Mouse (Mus musculus) spleen, adult 18-20 months (tissue): ENCODE measurements around the gene Ffar4.

Experiments
- DNase-seq, 2 experiments: peaks; one replicate each; pipeline ENCODE4 v3.0.0; 2022; ENCODE audit warnings: mixed read lengths in 2 of 2

Ffar4 gene

GRCm38 (mm10) chr19:38096858-38097758, at the start of gene Ffar4:
Ffar4 (plus strand) TSS chr19:38097071.
- no peak for DNase-seq

- no peak for DNase-seq
Measured at GRCm38 (mm10) chr19:38049686-38050085, 47.2 kb upstream of the Ffar4 start.

GRCm38 (mm10) chr19:38053227-38054041, 43.4 kb upstream of the Ffar4 start:
- no peak for DNase-seq

GRCm38 (mm10) chr19:38054149-38054719, 42.6 kb upstream of the Ffar4 start:
- peak in 1 of 2 experiments; percentile 86 for DNase-seq

- DNase-seq = peak; percentile 95 to 97
Measured at GRCm38 (mm10) chr19:38054720-38055192, 42.1 kb upstream of the Ffar4 start, which contains the start of gene Cep55. Cep55 (plus strand) TSS chr19:38055011.

GRCm38 (mm10) chr19:38055798-38056197, 41.1 kb upstream of the Ffar4 start:
- DNase-seq = no peak

GRCm38 (mm10) chr19:38056276-38056675, 40.6 kb upstream of the Ffar4 start:
- no peak for DNase-seq

- DNase-seq = no peak
Measured at GRCm38 (mm10) chr19:38056931-38057330, 39.9 kb upstream of the Ffar4 start.

GRCm38 (mm10) chr19:38063201-38063600, 33.7 kb upstream of the Ffar4 start:
- no peak for DNase-seq

- no peak for DNase-seq
Measured at GRCm38 (mm10) chr19:38064051-38064450, 32.8 kb upstream of the Ffar4 start.

GRCm38 (mm10) chr19:38073226-38073625, 23.6 kb upstream of the Ffar4 start:
- DNase-seq = no peak

- no peak for DNase-seq
Measured at GRCm38 (mm10) chr19:38075051-38075450, 21.8 kb upstream of the Ffar4 start.

- no peak for DNase-seq
Measured at GRCm38 (mm10) chr19:38076251-38076650, 20.6 kb upstream of the Ffar4 start.

- DNase-seq = no peak
Measured at GRCm38 (mm10) chr19:38077851-38078540, 18.9 kb upstream of the Ffar4 start.

GRCm38 (mm10) chr19:38081361-38081760, 15.5 kb upstream of the Ffar4 start:
- DNase-seq = no peak

- no peak for DNase-seq
Measured at GRCm38 (mm10) chr19:38082931-38083525, 13.8 kb upstream of the Ffar4 start.

GRCm38 (mm10) chr19:38085841-38086240, 11.0 kb upstream of the Ffar4 start:
- DNase-seq = no peak

- DNase-seq = no peak
Measured at GRCm38 (mm10) chr19:38086948-38087551, 9.8 kb upstream of the Ffar4 start.

GRCm38 (mm10) chr19:38089358-38089757, 7.5 kb upstream of the Ffar4 start:
- DNase-seq = no peak

- DNase-seq = no peak
Measured at GRCm38 (mm10) chr19:38091512-38091985, 5.3 kb upstream of the Ffar4 start.

- no peak for DNase-seq
Measured at GRCm38 (mm10) chr19:38096231-38096630, 640 bp upstream of the Ffar4 start.
